Mouse (Mus musculus): Measurements from ENCODE around the gene Tekt2.

Gene Tekt2

GRCm38 (mm10) chr4:126325281-126325861 is at the start of gene Tekt2:
Gene Tekt2, minus strand, starts transcription at chr4:126325688.
- no peak for ATAC-seq (ENCODE audit: low TSS enrichment)

- ATAC-seq (ENCODE audit: low TSS enrichment): no peak
Observed at GRCm38 (mm10) chr4:126371497-126371896, 46.0 kb upstream of the Tekt2 start.

GRCm38 (mm10) chr4:126360069-126360468 is 34.6 kb upstream of the Tekt2 start:
- ATAC-seq (ENCODE audit: low TSS enrichment): no peak

- ATAC-seq (ENCODE audit: low TSS enrichment): no peak
Observed at GRCm38 (mm10) chr4:126343451-126343850, 18.0 kb upstream of the Tekt2 start.

GRCm38 (mm10) chr4:126339461-126339860 is 14.0 kb upstream of the Tekt2 start:
- ATAC-seq (ENCODE audit: low TSS enrichment): no peak

- ATAC-seq (ENCODE audit: low TSS enrichment): no peak
Observed at GRCm38 (mm10) chr4:126332358-126332757, 6.9 kb upstream of the Tekt2 start.

- ATAC-seq (ENCODE audit: low TSS enrichment): no peak
Observed at GRCm38 (mm10) chr4:126331751-126332150, 6.3 kb upstream of the Tekt2 start.

- ATAC-seq (ENCODE audit: low TSS enrichment): no peak
Observed at GRCm38 (mm10) chr4:126330295-126330694, 4.8 kb upstream of the Tekt2 start.

- ATAC-seq (ENCODE audit: low TSS enrichment): no peak
Observed at GRCm38 (mm10) chr4:126326036-126326435, 548 bp upstream of the Tekt2 start.

- no peak for ATAC-seq (ENCODE audit: low TSS enrichment)
Observed at GRCm38 (mm10) chr4:126324861-126325260, 627 bp downstream of the Tekt2 start.

GRCm38 (mm10) chr4:126322646-126323045 is 2.8 kb downstream of the Tekt2 start:
- ATAC-seq (ENCODE audit: low TSS enrichment): no peak

GRCm38 (mm10) chr4:126321854-126322511 is 3.5 kb downstream of the Tekt2 start:
- peak; percentile 13; the same call in 1 of the 2 replicates for ATAC-seq (ENCODE audit: low TSS enrichment)

GRCm38 (mm10) chr4:126321111-126321853 is 4.2 kb downstream of the Tekt2 start, which contains the start of gene Adprhl2:
Gene Adprhl2, minus strand, starts transcription at chr4:126321703.
- peak; percentile 91 for ATAC-seq (ENCODE audit: low TSS enrichment)

GRCm38 (mm10) chr4:126319806-126320205 is 5.7 kb downstream of the Tekt2 start:
- no peak for ATAC-seq (ENCODE audit: low TSS enrichment)

GRCm38 (mm10) chr4:126316443-126317040 is 8.9 kb downstream of the Tekt2 start:
- no peak for ATAC-seq (ENCODE audit: low TSS enrichment)

GRCm38 (mm10) chr4:126315931-126316330 is 9.6 kb downstream of the Tekt2 start:
- no peak for ATAC-seq (ENCODE audit: low TSS enrichment)

GRCm38 (mm10) chr4:126314393-126314792 is 11.1 kb downstream of the Tekt2 start:
- no peak for ATAC-seq (ENCODE audit: low TSS enrichment)

- ATAC-seq (ENCODE audit: low TSS enrichment): no peak
Observed at GRCm38 (mm10) chr4:126313202-126313601, 12.3 kb downstream of the Tekt2 start.

GRCm38 (mm10) chr4:126311566-126312200 is 13.8 kb downstream of the Tekt2 start:
- no peak for ATAC-seq (ENCODE audit: low TSS enrichment)

- ATAC-seq (ENCODE audit: low TSS enrichment): no peak
Observed at GRCm38 (mm10) chr4:126310344-126310743, 15.1 kb downstream of the Tekt2 start.

GRCm38 (mm10) chr4:126309922-126310309 is 15.6 kb downstream of the Tekt2 start:
- ATAC-seq (ENCODE audit: low TSS enrichment): peak; percentile 75

Measured in frontal cortex, adult (tissue).